In the genomic region with DNA sequence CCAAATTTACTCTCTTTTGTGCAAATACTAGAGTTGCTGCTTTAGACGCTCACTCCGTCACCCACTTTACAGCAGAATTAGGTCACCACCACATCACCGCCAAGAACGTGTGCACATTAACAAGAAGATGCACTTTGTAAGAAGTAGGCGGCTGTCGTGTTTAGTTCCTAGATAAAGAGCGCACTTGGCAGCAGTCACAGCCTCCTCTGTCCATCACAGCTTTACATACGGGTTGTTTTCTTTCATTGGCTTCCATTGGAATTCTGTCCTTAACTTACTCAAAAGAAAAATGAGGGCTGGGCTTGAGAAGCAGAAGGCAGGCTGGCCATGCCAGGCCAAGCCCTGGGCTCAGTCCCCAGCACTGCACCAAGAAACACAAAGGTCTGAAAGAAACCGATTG, we compare ENCODE assay signal across 13 mouse cellular contexts. TPM values are rescaled to one million over a fixed set of nuclear protein-coding genes. Genes with fewer than 3 reads are reported as not detected.
DNase-seq lines count a peak whose midpoint lies in the region; ATAC-seq lines count a peak whose summit lies in the region.
"Had no signal": no experiment of that assay in that cellular context is flagged by ENCODE, and none has a peak within 500 bp of the region (broad histone marks: within the 10 kb centered on the region; RNA-seq: fewer than 3 reads in every experiment).

No protein-coding gene starts in this region.

- no peaks in the 10 kb centered on the region for H3K9me3 ChIP-seq in hindbrain, embryonic 15.5 days
- no peaks in the 10 kb centered on the region for H3K9me3 ChIP-seq in hindbrain, embryonic 12.5 days (replicated peaks)
- no peaks in the 10 kb centered on the region for H3K9me3 ChIP-seq in hindbrain, embryonic 16.5 days (ENCODE audit: control insufficient read depth, low read length)
- H3K9me3 ChIP-seq: neural tube, embryonic 12.5 days had no signal

- H3K27me3 ChIP-seq in hindbrain, embryonic 15.5 days: no peaks in the 10 kb centered on the region
- no peaks in the 10 kb centered on the region for H3K27me3 ChIP-seq in hindbrain, embryonic 12.5 days
- no peaks in the 10 kb centered on the region for H3K27me3 ChIP-seq in hindbrain, embryonic 16.5 days (replicated peaks; ENCODE audit: control insufficient read depth, insufficient read depth, low read length)
- H3K27me3 ChIP-seq: neural tube, embryonic 12.5 days had no signal

- 53% methylated on average over 9 of the region's 9 CpGs for WGBS in hindbrain, embryonic 15.5 days
- 65% methylated on average over 9 of the region's 9 CpGs for WGBS in hindbrain, embryonic 12.5 days
- WGBS in hindbrain, embryonic 16.5 days: 58% methylated on average over 9 of the region's 9 CpGs

- peak overlapping the region; percentile 60; the same call in 1 of the 2 replicates for H3K27ac ChIP-seq in hindbrain, embryonic 15.5 days (replicated peaks)
- H3K27ac ChIP-seq in hindbrain, embryonic 12.5 days: no peak overlapping the region
- no peak overlapping the region for H3K27ac ChIP-seq in hindbrain, embryonic 16.5 days (ENCODE audit: low read depth, low read length)
- H3K27ac ChIP-seq: heart, adult 2 months; neural tube, embryonic 12.5 days had no signal

- peak; percentile 85 for ATAC-seq in hindbrain, embryonic 15.5 days (ENCODE audit: low FRiP score, low read depth)
- ATAC-seq in hindbrain, embryonic 12.5 days (ENCODE audit: low FRiP score): no peak
- peak; percentile 90 for ATAC-seq in hindbrain, embryonic 16.5 days
- ATAC-seq: lung, postnatal 0 days had no signal

- H3K4me2 ChIP-seq in hindbrain, embryonic 15.5 days: no peak overlapping the region
- no peak overlapping the region for H3K4me2 ChIP-seq in hindbrain, embryonic 12.5 days (replicated peaks)
- H3K4me2 ChIP-seq in hindbrain, embryonic 16.5 days (ENCODE audit: low read length): no peak overlapping the region
- H3K4me2 ChIP-seq: liver, embryonic 11.5 days; neural tube, embryonic 12.5 days had no signal

- no peak overlapping the region for H3K4me3 ChIP-seq in hindbrain, embryonic 15.5 days
- H3K4me3 ChIP-seq in hindbrain, embryonic 12.5 days: no peak overlapping the region
- H3K4me3 ChIP-seq in hindbrain, embryonic 16.5 days (ENCODE audit: low read length): no peak overlapping the region
- H3K4me3 ChIP-seq: heart, adult 2 months; neural tube, embryonic 12.5 days had no signal

- no peak overlapping the region for H3K9ac ChIP-seq in hindbrain, embryonic 15.5 days
- H3K9ac ChIP-seq in hindbrain, embryonic 12.5 days: no peak overlapping the region
- no peak overlapping the region for H3K9ac ChIP-seq in hindbrain, embryonic 16.5 days (ENCODE audit: low read depth, low read length)
- H3K9ac ChIP-seq: neural tube, embryonic 12.5 days had no signal

- DNase-seq in right cerebral cortex, adult 18-20 months: peak; percentile 61
- DNase-seq in right cerebral cortex, postnatal 4 days: no peak
- DNase-seq in right cerebral cortex, postnatal 36 days (ENCODE audit: low spot score in 2 of 2): peak; percentile 30 to 47
- no peak for DNase-seq in embryo, embryonic 11 days
- DNase-seq: cerebellum, adult 18-20 months; heart, adult 2 months; thymus, adult 2 months had no signal

- H3K4me1 ChIP-seq in hindbrain, embryonic 15.5 days (replicated peaks): peaks cover 9% of the 10 kb centered on the region
- no peaks in the 10 kb centered on the region for H3K4me1 ChIP-seq in hindbrain, embryonic 12.5 days
- peaks cover 6% of the 10 kb centered on the region; the same call in 1 of the 2 replicates for H3K4me1 ChIP-seq in hindbrain, embryonic 16.5 days (ENCODE audit: control insufficient read depth, insufficient read depth, low read depth, low read length)

- H3K36me3 ChIP-seq in hindbrain, embryonic 15.5 days: no peaks in the 10 kb centered on the region
- H3K36me3 ChIP-seq in hindbrain, embryonic 12.5 days: no peaks in the 10 kb centered on the region
- H3K36me3 ChIP-seq in hindbrain, embryonic 16.5 days (ENCODE audit: control insufficient read depth, insufficient read depth, low read length): no peaks in the 10 kb centered on the region
- H3K36me3 ChIP-seq: neural tube, embryonic 12.5 days had no signal

RNA-seq across cellular contexts. Expression of a gene that starts 11.6 kb away (rescaled TPM):
- polyA plus RNA-seq in hindbrain, embryonic 15.5 days (2015; fragmentation: Nextera tagmentation; extraction: Ambion mirVana): 123 and 135 TPM in 2 replicates
- polyA plus RNA-seq in hindbrain, embryonic 12.5 days (2016; fragmentation: Nextera tagmentation; extraction: Ambion mirVana): 139 and 140 TPM in 2 replicates
- 99.4 and 119 TPM in 2 replicates for polyA plus RNA-seq in hindbrain, embryonic 16.5 days (2015; fragmentation: Nextera tagmentation; extraction: Ambion mirVana)

Comparison
In these comparisons a context has a peak if more than half of its experiments do, and no peak if none do; other contexts are left out.
1. DNase-seq: peak in right cerebral cortex, adult 18-20 months (single experiment) and right cerebral cortex, postnatal 36 days (2 of 2); none in right cerebral cortex, postnatal 4 days (single experiment) and embryo, embryonic 11 days (single experiment).